Mouse (Mus musculus) adrenal gland, postnatal 4 days (tissue): ENCODE measurements around the gene Tgtp2. TPM values are rescaled to one million over a fixed set of nuclear protein-coding genes. Genes with fewer than 3 reads are reported as not detected.

Experiments used
- total RNA-seq, 2 experiments: library from RNA; stranded (reverse); gene quantifications; 2 replicates each; pipeline ENCODE4 v1.2.3; 2021

Tgtp2 gene
- total RNA-seq, 2 experiments from 2014 or later = 1.2 TPM; not detected in 1

Other genes starting within 250 kb of the Tgtp2 start
- 10 to 100 TPM; 62.4 to 69.7 TPM for gene Trim41, start 246.9 kb downstream of the Tgtp2 start, total RNA-seq
- 10 to 100 TPM in 1 of 2 experiments, 1 to 10 TPM in 1; 9.5 to 14.2 TPM for gene Trim7, start 238.1 kb downstream of the Tgtp2 start, total RNA-seq
- gene Gm12184, start 237.6 kb downstream of the Tgtp2 start, total RNA-seq = 1 to 10 TPM; 5.3 to 5.4 TPM
- 10 to 100 TPM; 17.3 to 20.1 TPM for gene Irgm1, start 192.5 kb downstream of the Tgtp2 start, total RNA-seq
- under 1 TPM; 0.73 to 0.96 TPM for gene Gm5431, start 162.0 kb downstream of the Tgtp2 start, total RNA-seq
- 1 to 10 TPM; 8.2 to 9.1 TPM for gene Psme2b, start 118.0 kb downstream of the Tgtp2 start, total RNA-seq
- under 1 TPM; 0.14 to 0.28 TPM for gene Olfr56, start 85.3 kb downstream of the Tgtp2 start, total RNA-seq
- gene 9930111J21Rik1, start 84.8 kb downstream of the Tgtp2 start, total RNA-seq = 1 to 10 TPM; 1.5 to 1.6 TPM
- gene Gm12185, start 72.0 kb downstream of the Tgtp2 start, total RNA-seq = 1 to 10 TPM in 1 of 2 experiments, under 1 TPM in 1; 0.87 to 2.5 TPM
- 1 to 10 TPM; 1.9 to 4.2 TPM for gene Tgtp1, start 70.0 kb downstream of the Tgtp2 start, total RNA-seq
- 1 to 10 TPM; 1.6 to 2.8 TPM for gene 9930111J21Rik2, start 13.0 kb downstream of the Tgtp2 start, total RNA-seq
- 1 to 10 TPM; 3.3 to 6.7 TPM for gene Ifi47, start 12.4 kb upstream of the Tgtp2 start, total RNA-seq
- under 1 TPM; 0.25 TPM for gene Olfr1396, start 50.7 kb upstream of the Tgtp2 start, total RNA-seq
- gene Olfr1395, start 78.1 kb upstream of the Tgtp2 start, total RNA-seq = not detected
- not detected for gene Olfr1394, start 90.2 kb upstream of the Tgtp2 start, total RNA-seq
- gene Btnl9, start 123.0 kb upstream of the Tgtp2 start, total RNA-seq = 10 to 100 TPM; 15.6 to 16.7 TPM
- gene Zfp62, start 139.1 kb upstream of the Tgtp2 start, total RNA-seq = 10 to 100 TPM; 47.3 to 48.7 TPM
- gene Mgat1, start 180.0 kb upstream of the Tgtp2 start, total RNA-seq = 100 to 1,000 TPM; 104 to 109 TPM
- under 1 TPM; 0.20 to 0.36 TPM for gene Olfr1393, start 214.1 kb upstream of the Tgtp2 start, total RNA-seq
- gene Olfr1392, start 221.1 kb upstream of the Tgtp2 start, total RNA-seq = under 1 TPM in 1 of 2 experiments, not detected in 1; 0.20 TPM
- gene Olfr10, start 240.5 kb upstream of the Tgtp2 start, total RNA-seq = not detected